Mouse (Mus musculus) embryonic facial prominence, embryonic 12.5 days (tissue): ENCODE data around the gene Dennd1a. TPM values are rescaled to one million over a fixed set of nuclear protein-coding genes. Genes with fewer than 3 reads are reported as not detected.

Source experiments
- ATAC-seq: fragments of 200-750 bp; cut with Nextera tagmentation; 2 replicates; pipeline ENCODE4 v1.8.0; 2017; ENCODE audit not compliant: insufficient number of reproducible peaks, insufficient read depth, low FRiP score, low TSS enrichment
- H3K27ac ChIP-seq: fragments of 300-500 bp; sonication (generic); 2 replicates; pipeline ENCODE4 v1.5.1; 2016; ENCODE audit warnings: mild to moderate bottlenecking
- H3K27me3 ChIP-seq: fragments of 300-500 bp; sonication (generic); 2 replicates; pipeline ENCODE4 v1.6.1; 2016; ENCODE audit warnings: mild to moderate bottlenecking, moderate library complexity
- H3K36me3 ChIP-seq: fragments of 300-500 bp; sonication (generic); 2 replicates; pipeline ENCODE4 v1.6.1; 2016; ENCODE audit warnings: mild to moderate bottlenecking
- H3K4me1 ChIP-seq: fragments of 300-500 bp; sonication (generic); 2 replicates; pipeline ENCODE4 v1.6.1; 2016
- H3K4me2 ChIP-seq: fragments of 300-500 bp; sonication (generic); replicated peaks from 2 replicates; pipeline ENCODE4 v1.6.1; 2016; ENCODE audit warnings: mild to moderate bottlenecking, moderate library complexity
- H3K4me3 ChIP-seq: fragments of 300-500 bp; sonication (generic); 2 replicates; pipeline ENCODE4 v1.5.1; 2016; ENCODE audit warnings: mild to moderate bottlenecking
- H3K9ac ChIP-seq: fragments of 300-500 bp; sonication (generic); 2 replicates; pipeline ENCODE4 v1.6.1; 2016; ENCODE audit warnings: mild to moderate bottlenecking, moderate library complexity
- H3K9me3 ChIP-seq: fragments of 300-500 bp; sonication (generic); 2 replicates; pipeline ENCODE4 v1.6.1; 2016; ENCODE audit warnings: mild to moderate bottlenecking, moderate library complexity
- WGBS: fragments of 180-500 bp; shearing (Covaris S2); methylation state at CpG from one replicate; pipeline ENCODE4 v1.1.7; 2016; 5-methylcytosine and 5-hydroxymethylcytosine counted together
- polyA plus RNA-seq: library from polyadenylated mRNA; unstranded; fragments of >200 nt; fragmentation: Nextera tagmentation; extraction: Ambion mirVana; gene quantifications from 2 replicates; pipeline ENCODE4 v1.2.1, GENCODE M21; 2016

The Dennd1a gene
- polyA plus RNA-seq, 1 experiment from 2014 or later = 21.4 TPM

DNA sequence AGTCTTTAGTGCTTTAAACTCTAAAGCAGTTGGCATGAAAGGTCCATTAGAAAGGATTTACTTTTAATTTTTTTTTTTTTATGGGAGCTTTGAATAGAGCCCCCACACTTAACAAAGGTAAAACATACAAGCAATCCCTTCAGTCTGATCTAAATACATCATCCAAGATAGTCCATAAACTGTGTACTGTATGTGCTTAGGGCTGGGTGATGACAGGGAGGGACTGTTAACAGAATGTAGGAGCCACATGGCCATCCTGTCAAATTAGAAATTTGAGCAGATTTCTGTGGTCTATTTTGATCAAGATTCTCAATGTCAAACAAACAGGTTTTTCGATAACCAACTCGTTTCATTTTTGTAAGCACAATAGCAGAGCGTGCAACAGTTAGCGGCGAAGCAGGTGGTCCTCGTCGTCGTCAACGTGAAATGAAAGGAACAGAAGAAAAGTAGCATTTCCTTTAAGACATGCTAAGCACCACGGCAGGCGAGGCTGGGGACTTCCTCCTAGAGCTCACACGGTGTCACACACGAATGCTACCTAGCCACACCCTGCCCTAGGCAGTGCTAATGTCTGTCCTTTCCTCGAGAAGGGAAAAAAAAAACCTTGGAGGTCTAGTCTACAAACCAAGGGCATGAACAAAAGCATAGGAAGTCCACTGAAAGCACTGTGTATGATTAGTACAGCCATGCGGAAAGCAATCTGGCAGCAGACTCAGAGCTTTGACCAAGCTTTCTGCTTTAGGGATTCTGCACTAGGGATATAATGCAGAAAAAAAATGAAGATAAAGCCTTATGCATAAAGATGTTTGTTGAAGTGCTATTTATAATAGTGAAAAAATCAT is 305.4 kb downstream of the Dennd1a start:
- 69% methylated on average over 15 of the region's 15 CpGs for WGBS
- no peak overlapping the region for H3K27ac ChIP-seq
- ATAC-seq = no peak

DNA sequence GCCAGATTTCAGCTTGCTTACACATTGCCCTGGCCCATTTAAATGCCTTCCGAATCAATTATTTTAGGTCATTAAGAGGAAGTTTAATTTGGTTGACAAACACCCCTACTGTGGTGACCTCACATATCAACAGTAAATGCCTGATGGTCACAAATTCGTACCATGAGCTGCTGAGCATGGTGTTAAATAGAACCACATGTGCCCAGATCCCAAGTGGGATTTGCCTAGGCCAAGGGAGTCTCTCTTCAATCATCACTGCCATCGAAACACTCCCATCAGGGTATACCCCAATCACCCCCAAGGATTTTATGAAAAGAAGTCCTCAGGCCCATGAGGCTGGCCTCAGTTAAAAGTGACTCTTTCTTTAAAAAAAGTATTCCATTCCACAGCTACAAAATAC is 313.0 kb downstream of the Dennd1a start:
- no peak for ATAC-seq
- Histone ChIP-seq H3K9me3 (no peaks in the 10 kb centered on the region), H3K27ac (no peak overlapping the region), H3K4me3 (no peak overlapping the region), H3K4me2 (no peak overlapping the region), H3K27me3 (no peaks in the 10 kb centered on the region), H3K9ac (no peak overlapping the region), H3K36me3 (no peaks in the 10 kb centered on the region), H3K4me1 (no peaks in the 10 kb centered on the region)
- 37% methylated on average over 3 of the region's 3 CpGs for WGBS

More for the DNA sequence above, 305.4 kb downstream of the Dennd1a start:
- H3K9me3 ChIP-seq = no peaks in the 10 kb centered on the region
- peaks cover 15% of the 10 kb centered on the region for H3K4me1 ChIP-seq
- no peak overlapping the region for H3K9ac ChIP-seq
- no peaks in the 10 kb centered on the region for H3K36me3 ChIP-seq
- H3K27me3 ChIP-seq = peaks cover 2% of the 10 kb centered on the region; the same call in 1 of the 2 replicates
- H3K4me2 ChIP-seq = no peak overlapping the region
- H3K4me3 ChIP-seq = no peak overlapping the region

DNA sequence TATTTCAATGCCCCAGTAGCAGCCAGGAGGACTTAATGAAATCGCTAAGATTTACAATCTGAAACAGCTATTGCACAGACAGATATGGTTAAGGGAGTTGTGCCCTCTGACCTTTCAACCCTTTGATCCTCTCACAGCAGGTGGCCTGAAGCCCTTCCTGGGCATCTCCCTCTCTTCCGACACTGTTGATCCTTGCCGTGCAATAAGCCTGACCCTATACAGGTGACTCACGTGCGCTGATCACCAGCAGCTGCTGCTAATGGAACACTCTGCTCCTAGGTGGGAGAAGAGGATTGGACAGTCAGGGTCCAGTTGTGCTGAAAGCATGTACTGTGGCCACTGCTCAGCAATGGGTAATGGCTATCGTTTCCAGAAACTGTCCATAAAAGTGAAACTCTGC is 314.6 kb downstream of the Dennd1a start:
- Histone ChIP-seq H3K36me3 (no peaks in the 10 kb centered on the region), H3K27ac (no peak overlapping the region), H3K4me2 (no peak overlapping the region), H3K9me3 (no peaks in the 10 kb centered on the region), H3K4me1 (no peaks in the 10 kb centered on the region), H3K27me3 (no peaks in the 10 kb centered on the region), H3K4me3 (no peak overlapping the region), H3K9ac (no peak overlapping the region)
- no peak for ATAC-seq
- 50% methylated on average over 6 of the region's 6 CpGs for WGBS

DNA sequence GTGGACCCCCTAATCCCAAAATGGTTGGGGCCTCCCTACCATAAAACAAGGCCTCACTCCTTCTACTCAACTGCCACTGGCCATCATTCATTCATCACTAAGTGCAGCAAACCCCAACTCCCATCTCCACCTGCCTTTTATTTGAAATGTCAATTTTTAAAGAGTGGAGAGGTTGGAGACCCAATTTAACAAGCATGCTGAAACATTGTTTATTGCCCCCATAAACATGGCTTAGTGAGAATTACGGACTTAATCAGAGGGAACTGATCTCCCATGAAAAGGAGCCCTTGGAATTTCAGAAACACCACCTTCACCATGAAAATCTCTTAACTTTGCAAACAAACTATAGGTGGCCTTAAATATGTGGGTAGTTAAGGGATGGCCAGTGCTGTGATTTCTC is 315.5 kb downstream of the Dennd1a start:
- Histone ChIP-seq H3K27ac (no peak overlapping the region), H3K4me2 (no peak overlapping the region), H3K4me1 (no peaks in the 10 kb centered on the region), H3K9me3 (no peaks in the 10 kb centered on the region), H3K9ac (no peak overlapping the region), H3K4me3 (no peak overlapping the region), H3K36me3 (no peaks in the 10 kb centered on the region), H3K27me3 (no peaks in the 10 kb centered on the region)
- WGBS = 85% methylated on average over 1 of the region's 1 CpGs
- no peak for ATAC-seq

DNA sequence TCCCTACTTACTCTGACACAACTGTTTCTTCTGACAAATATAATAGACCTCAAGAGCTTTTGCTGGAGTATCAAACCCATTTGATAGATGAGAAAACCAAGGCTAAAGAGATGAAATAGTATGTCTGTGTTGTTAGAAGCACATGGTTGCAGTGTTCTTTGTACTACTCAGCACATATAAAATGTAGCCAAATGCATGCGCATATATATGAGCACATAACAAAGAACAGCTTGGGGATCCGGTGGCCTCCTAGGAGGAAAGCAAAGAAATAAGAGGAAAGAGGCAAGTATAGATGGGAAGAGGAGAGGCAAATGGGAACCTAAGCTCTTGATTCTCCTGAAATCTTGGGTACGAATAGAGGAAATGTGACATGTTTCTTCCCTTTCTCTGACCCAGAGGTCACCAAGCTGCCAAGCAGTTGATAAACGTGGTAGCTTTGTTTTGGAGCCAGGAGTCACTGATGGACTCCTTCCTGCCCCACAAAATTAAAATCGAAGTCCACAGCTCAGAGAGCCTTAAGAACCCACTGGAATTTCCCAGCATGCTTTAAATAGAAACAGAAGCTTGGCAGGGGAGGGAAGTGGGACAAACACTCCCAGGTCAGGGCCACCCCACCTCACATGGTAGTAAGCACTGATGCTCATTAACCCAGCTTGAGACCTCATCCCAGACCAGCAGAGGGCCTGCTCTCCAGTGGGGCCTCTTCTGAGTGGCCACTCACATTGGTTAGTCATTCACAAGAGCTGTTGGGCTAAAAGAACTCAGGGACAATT is 317.3 kb downstream of the Dennd1a start:
- ATAC-seq = no peak
- WGBS = 50% methylated on average over 5 of the region's 5 CpGs
- Histone ChIP-seq H3K9me3 (no peaks in the 10 kb centered on the region), H3K9ac (no peak overlapping the region), H3K4me3 (no peak overlapping the region), H3K4me2 (no peak overlapping the region), H3K4me1 (no peaks in the 10 kb centered on the region), H3K27ac (no peak overlapping the region), H3K36me3 (no peaks in the 10 kb centered on the region), H3K27me3 (no peaks in the 10 kb centered on the region)

DNA sequence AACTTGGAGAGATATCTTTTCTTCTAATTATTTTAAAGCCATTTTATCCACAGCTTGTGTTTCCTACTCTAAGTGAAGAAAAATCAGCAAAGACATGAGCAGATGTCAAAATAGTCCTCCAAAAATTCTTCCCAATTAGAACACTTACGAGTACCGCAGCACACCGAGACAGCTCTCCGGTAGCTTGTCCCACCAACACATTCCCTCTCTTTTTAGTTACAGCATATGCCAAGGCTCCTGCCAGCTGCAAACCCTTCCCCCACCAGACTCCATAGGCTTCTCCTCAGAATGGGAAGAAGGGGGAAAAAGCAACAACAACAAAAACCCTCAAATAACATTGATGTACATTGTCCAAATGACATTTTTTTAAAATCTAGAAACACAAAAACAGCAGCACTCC is 322.7 kb downstream of the Dennd1a start:
- no peak for ATAC-seq
- H3K9ac ChIP-seq = no peak overlapping the region
- H3K4me1 ChIP-seq = peaks cover 7% of the 10 kb centered on the region; the same call in 1 of the 2 replicates
- 75% methylated on average over 4 of the region's 4 CpGs for WGBS
- no peak overlapping the region for H3K4me2 ChIP-seq
- H3K36me3 ChIP-seq = no peaks in the 10 kb centered on the region
- H3K4me3 ChIP-seq = no peak overlapping the region
- no peak overlapping the region for H3K27ac ChIP-seq
- no peaks in the 10 kb centered on the region for H3K27me3 ChIP-seq
- H3K9me3 ChIP-seq = no peaks in the 10 kb centered on the region

DNA sequence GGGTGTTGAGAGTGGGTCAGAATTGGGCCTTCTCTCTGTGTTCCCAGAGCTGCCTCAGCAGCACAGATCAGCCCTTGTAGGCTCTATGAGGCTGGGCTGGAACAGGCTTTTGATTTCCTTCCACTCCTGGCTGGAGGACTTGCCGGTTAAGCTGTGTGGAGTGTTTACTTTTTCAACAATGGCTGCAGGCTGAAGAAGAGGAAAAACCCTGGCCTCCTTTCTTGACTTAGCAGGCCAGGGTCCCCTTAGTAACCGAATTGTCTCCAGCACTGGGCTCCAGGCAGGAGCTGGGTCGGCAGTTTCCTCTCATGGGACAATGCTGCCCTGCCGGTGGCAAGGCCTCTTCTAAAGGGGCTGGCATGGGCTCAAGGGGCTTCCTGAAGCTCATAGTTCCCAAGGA is 323.8 kb downstream of the Dennd1a start:
- 42% methylated on average over 4 of the region's 4 CpGs for WGBS
- no peak overlapping the region for H3K27ac ChIP-seq
- H3K9ac ChIP-seq = no peak overlapping the region

DNA sequence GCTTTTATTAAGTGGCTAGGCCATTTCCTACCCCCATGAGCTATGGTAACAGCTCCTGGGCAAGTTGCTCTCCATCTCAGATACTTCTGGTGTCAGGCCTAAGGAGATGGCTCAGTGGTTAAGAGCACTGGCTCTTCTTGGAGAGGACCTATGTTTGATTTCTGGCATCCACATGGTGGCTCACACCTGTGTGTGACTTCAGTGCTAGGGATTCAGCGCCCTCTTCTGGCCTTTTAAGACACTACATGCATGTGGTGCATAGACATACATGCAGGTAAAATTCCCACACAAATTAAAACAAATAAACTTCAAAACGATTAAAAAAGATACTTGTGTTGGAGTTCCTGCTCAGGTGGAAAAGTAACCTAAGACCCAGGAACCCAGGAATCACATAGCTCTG is 338.8 kb downstream of the Dennd1a start:
- H3K4me3 ChIP-seq = no peak overlapping the region
- no peak overlapping the region for H3K4me2 ChIP-seq
- no peak overlapping the region for H3K27ac ChIP-seq
- no peak for ATAC-seq
- no peaks in the 10 kb centered on the region for H3K9me3 ChIP-seq
- H3K4me1 ChIP-seq = peaks cover 9% of the 10 kb centered on the region
- H3K36me3 ChIP-seq = no peaks in the 10 kb centered on the region
- no peaks in the 10 kb centered on the region for H3K27me3 ChIP-seq
- no peak overlapping the region for H3K9ac ChIP-seq
- 35% methylated on average over 2 of the region's 2 CpGs for WGBS

More for the DNA sequence above, 323.8 kb downstream of the Dennd1a start:
- no peaks in the 10 kb centered on the region for H3K9me3 ChIP-seq
- H3K4me3 ChIP-seq = no peak overlapping the region
- H3K27me3 ChIP-seq = no peaks in the 10 kb centered on the region
- H3K4me1 ChIP-seq = peaks cover 7% of the 10 kb centered on the region; the same call in 1 of the 2 replicates
- no peak overlapping the region for H3K4me2 ChIP-seq
- no peaks in the 10 kb centered on the region for H3K36me3 ChIP-seq
- ATAC-seq = no peak

DNA sequence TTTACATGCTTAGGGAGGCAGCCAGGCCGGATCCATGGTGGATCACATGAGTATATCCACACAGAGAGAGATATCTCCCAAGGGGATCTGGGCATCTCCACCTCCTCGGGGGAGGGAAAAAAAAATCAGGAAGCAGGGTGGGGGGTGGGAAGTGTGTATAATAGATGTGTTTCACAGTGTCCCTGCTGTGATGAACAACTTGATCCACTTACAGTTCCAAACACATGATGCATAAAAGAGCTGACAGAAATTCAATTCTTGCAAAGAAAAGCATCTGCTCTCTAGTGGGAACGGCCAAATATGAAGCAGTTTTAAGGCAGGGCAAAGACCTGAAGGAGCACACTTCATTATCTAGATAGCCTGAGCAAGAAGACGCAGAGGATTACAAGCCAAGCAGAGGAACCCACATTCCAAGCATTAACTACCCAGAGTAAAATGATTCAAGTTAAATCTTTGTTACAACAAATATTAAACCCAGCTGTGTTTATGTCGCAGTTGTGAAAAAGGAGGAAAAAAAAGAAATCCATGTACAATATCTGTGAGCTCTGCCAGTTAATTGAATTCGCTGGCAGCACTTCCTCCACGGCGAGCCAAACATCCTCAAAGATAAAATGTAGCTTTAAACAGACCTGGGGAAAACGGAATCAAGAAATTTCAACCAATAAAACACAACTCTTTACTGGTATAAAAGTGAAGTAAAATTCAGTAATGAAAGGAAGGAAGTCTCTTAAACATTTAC is 341.4 kb downstream of the Dennd1a start:
- ATAC-seq = no peak

DNA sequence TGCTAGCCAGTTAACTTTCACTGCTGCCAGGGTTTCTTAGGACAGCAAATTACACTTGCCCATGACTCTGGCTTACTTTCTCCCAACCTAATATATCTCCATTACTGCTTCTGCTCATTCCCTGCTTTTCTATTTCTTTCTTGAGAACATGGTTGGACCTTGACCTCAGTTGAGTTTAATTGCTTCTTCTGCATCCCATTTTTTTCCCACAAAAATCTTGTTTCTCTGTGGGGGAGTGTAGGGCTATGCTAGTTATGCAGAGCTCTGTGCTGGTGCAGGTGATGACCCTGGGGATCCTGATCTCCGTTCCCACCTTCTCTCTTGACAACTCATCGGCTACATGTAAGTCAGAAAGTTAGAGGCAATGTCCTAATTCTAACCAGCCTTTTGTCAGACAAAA is 344.3 kb downstream of the Dennd1a start:
- Histone ChIP-seq H3K9ac (no peak overlapping the region), H3K9me3 (no peaks in the 10 kb centered on the region), H3K27me3 (no peaks in the 10 kb centered on the region), H3K4me3 (no peak overlapping the region), H3K27ac (no peak overlapping the region), H3K4me1 (peaks cover 13% of the 10 kb centered on the region), H3K4me2 (no peak overlapping the region), H3K36me3 (no peaks in the 10 kb centered on the region)
- 72% methylated on average over 2 of the region's 2 CpGs for WGBS
- no peak for ATAC-seq

More for the DNA sequence above, 341.4 kb downstream of the Dennd1a start:
- Histone ChIP-seq H3K9me3 (no peaks in the 10 kb centered on the region), H3K4me3 (no peak overlapping the region), H3K9ac (no peak overlapping the region), H3K36me3 (no peaks in the 10 kb centered on the region), H3K4me2 (0 out of 2 replicates have a peak overlapping the region, but pooled peaks have one; percentile 7), H3K27ac (0 out of 2 replicates have a peak overlapping the region, but pooled peaks have one; percentile 63), H3K27me3 (no peaks in the 10 kb centered on the region), H3K4me1 (peaks cover 9% of the 10 kb centered on the region)
- WGBS = 30% methylated on average over 9 of the region's 9 CpGs

DNA sequence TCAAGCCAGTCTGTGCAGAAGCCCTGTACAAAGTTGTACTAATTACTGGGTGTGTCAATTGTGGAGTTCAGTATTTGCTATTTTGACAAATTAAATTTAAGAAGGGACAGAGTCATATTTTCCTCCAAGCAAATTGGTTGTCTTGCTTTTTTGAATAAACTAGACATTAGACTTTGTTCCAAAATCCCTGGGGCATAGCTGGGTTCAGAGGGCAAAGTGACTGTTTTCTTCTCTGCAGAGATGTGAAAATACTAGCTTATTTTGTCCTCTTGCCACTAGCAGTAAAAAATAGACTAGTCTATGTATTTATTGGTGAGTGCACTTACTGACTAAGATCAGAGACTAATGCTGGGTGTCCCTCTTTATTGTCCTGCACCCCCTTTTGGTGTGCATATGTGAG is 345.4 kb downstream of the Dennd1a start:
- H3K4me1 ChIP-seq = peaks cover 13% of the 10 kb centered on the region

More for the DNA sequence above, 345.4 kb downstream of the Dennd1a start:
- H3K27ac ChIP-seq = no peak overlapping the region
- no peak overlapping the region for H3K4me2 ChIP-seq
- no peak for ATAC-seq
- no peak overlapping the region for H3K4me3 ChIP-seq
- no peaks in the 10 kb centered on the region for H3K9me3 ChIP-seq
- H3K36me3 ChIP-seq = no peaks in the 10 kb centered on the region
- no peak overlapping the region for H3K9ac ChIP-seq
- no peaks in the 10 kb centered on the region for H3K27me3 ChIP-seq
